Mouse (Mus musculus) spleen, adult 2 months (tissue): Measurements from ENCODE around the gene Slfn9.

Experiments used
- CTCF ChIP-seq: fragments of 200-500 bp; IDR thresholded peaks from 2 replicates; pipeline ENCODE4 v1.5.1; 2011; ENCODE audit warnings: mild to moderate bottlenecking, inconsistent platforms; ENCODE audit not compliant: insufficient read depth, insufficient read length, insufficient replicate concordance; ENCODE audit errors: extremely low read depth
- POLR2A ChIP-seq: fragments of 200-500 bp; IDR thresholded peaks from 2 replicates; pipeline ENCODE4 v1.6.1; 2011; ENCODE audit warnings: low read depth, low read length, inconsistent platforms

GRCm38 (mm10) chr11:82933186-82933585 is 58.4 kb downstream of the Slfn9 start:
- TF ChIP-seq POLR2A (no peak), CTCF (no peak)
